Mouse (Mus musculus) c-Kit-positive CD71-positive TER-119-negative erythroid progenitor cells, embryonic 14.5 days (primary cell): Measurements from ENCODE around the gene Nhlh2.

Source experiments
- DNase-seq: peaks from one replicate; pipeline ENCODE4 v3.0.0-alpha.2; 2013; ENCODE audit warnings: low read depth

The Nhlh2 gene

GRCm38 (mm10) chr3:102009926-102010381 lies at the start of gene Nhlh2:
Gene Nhlh2, plus strand, starts transcription at chr3:102010076.
- DNase-seq: no peak

GRCm38 (mm10) chr3:101961146-101961835 lies 48.6 kb upstream of the Nhlh2 start:
- no peak for DNase-seq

DNA sequence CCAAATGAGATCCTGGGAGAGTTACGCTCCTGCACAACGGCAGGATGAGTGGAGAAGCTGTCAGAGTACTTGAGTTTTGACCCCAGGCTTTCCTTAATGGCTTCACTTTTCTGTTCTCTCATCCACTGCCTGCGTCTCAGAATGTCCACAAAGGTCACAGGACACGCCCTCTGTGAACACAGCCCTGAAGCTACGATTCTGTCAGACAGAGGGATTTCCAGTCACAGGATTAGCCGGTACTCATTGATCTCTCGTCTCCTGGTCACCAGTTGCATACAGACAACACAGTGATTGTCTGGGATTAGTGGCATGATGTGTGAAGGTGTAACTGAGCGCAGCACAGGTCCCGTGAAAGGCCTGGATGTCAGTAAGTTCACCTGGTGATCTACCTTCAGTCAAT lies 46.4 kb upstream of the Nhlh2 start:
- no peak for DNase-seq

GRCm38 (mm10) chr3:101964352-101964751 lies 45.5 kb upstream of the Nhlh2 start:
- no peak for DNase-seq

DNA sequence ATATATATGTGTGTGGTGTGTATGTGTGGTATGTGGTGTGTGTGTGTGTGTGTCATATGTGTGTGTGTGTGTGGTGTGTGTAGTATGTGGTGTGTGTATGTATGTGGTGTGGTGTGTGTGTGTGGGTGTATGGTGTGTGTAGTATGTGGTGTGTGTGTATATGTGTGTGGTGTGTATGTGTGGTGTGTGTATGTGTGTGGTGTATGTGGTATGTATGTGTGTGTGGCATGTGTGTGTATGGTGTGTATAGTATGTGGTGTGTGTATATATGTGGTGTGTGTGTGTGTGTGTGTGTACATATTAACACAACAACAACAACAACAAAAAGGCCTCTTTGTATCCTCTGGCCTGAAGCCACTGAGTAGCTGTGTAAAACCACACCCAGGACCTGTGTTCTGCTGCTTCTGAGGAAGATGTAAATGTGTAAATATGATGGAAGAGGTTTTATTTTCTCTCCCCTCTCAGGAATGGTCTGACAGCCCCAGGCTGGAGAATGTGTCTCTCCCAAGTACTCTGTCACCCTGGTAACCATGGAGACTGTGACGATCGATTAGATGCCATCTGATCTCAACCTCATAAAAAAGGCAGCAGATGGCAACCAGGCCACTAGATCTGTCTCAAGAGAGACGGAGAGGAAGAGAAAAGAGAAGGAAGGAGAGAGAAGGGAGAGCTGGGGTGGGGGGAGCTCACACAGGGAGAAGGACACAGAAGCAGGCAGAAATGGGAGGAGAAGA lies 42.9 kb upstream of the Nhlh2 start:
- no peak for DNase-seq

GRCm38 (mm10) chr3:101975337-101975736 lies 34.5 kb upstream of the Nhlh2 start:
- DNase-seq: no peak

DNA sequence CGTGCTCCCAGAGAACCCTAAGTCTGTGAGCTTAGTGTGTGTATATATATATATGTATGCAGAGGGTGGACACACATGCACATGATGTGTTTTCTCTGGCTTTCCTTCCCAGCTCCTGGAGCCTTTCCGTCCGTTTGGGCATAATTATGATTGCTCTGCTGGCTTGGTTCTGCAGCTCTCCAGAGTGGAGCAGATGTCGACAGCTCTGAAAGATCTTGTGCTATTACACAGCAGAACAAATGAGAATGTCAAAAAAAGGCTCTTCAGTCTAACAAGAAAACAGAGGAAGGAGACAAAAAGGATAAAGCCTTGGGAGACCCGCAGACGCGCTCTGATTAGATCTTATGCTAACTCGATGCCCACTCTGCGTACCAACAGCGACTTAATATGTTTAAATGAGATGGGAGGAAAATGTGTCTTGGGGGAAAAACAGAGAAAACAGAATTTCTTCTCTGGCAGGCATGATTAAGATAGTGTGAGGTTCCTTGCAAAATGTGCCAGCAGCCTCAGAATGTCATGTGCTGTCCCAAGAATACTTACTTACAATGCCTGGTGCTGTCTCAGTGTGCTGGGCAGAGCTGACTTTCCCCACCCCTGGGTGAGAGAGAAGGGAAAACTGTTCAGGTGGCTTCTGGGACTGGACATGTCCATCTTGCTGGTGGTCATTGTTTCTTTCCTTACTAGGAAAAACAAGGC lies 31.4 kb upstream of the Nhlh2 start:
- DNase-seq: no peak

DNA sequence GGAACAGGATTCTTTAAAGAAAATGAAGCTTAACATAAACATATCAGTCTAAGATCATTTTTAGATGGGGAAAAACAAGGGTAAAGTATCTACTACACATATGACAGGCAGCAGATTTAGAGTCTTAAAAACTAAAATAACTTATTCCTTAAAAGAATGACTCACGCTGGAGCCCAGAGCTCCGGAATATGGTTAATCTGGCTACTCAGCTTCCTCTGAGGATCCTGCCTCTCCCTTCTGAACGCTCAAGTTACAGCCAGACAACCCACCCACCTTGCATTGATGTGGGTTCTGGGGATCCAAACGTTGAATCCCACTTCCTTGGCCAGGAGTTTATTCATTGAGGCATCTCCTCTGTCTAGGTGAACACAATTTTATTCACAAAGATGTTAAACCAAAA lies 26.0 kb upstream of the Nhlh2 start:
- no peak for DNase-seq

DNA sequence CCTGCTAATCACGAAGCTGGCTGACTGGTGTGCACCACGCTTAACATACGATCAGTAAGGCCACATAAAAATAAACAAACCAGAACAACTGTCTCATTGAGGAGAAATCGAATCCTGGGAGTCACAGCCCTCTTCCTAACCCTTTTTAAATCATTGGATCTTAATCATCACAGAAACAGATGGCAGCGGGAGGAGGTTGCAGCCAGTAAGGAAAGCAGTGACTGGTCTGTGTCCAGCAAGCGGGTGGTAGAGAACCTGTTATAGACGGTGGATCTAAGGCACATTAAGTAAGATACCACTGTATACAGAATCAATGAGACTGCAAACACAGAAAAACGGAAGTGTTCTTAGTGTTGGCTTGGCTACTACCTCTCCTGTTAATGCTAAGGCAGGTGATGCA lies 24.2 kb upstream of the Nhlh2 start:
- no peak for DNase-seq

DNA sequence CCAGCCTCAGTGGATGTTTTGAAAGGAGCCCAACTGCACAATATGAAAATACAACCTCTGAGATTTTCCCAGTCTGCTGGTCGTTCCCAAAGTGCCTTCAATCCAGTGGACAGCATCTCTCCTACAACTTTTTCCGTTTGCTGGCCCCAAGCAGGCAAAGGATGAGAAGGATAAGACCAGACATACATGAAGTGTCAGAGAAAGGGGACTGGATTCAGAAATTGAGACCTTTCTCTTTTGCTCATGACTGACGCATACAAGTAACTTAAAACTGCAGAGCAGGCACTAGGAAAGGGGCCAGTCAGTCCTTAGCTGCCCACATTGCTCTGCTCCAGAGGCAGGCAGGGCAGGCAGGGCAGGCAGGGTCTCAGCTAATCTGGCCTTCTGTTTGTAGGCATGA lies 19.7 kb upstream of the Nhlh2 start:
- no peak for DNase-seq

DNA sequence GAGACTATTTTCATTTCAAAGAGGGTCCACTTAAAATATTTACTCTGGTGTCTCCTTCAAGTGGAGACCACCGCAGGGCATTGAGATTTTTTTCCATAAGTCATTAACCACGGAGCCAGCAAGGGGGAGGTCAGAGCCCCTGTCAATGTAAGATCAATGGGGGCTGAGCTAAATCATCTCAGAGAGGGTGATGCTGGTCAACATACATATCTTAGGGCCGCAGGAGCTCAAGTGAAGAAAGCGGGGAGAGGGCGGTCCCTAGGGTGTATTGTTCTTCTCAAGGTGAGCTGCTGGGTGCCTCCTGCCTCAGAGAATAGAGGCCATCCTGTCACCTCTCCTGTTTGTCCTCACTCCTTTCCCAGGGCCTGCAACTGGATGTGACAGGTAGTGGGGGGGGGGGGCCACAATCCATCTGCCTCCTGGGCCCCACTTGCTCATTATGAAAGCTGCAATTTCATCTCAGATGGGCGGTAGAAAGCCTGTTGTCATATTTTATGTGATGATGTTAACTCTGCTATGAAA lies 18.8 kb upstream of the Nhlh2 start:
- DNase-seq: no peak

DNA sequence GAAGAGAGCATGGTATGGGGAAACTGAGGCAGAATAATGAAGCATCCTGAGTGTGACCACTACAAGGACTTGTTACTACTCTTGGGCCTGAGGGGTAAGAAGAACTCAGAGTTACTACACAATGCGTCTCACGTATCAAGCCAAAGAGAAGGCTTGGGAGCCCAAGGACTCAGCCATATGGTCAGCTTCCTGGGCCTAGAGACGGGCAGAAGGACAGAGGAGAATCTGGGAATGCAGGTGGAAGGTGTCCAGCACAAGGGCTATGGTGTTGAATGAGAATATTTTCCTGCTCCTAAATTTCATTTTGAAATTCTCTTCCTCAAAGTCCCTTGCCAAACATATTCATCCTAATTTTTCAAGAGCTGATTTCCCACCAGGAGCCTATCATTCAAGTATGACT lies 12.0 kb upstream of the Nhlh2 start:
- no peak for DNase-seq

GRCm38 (mm10) chr3:102010681-102011317 lies 923 bp downstream of the Nhlh2 start:
- no peak for DNase-seq

- DNase-seq: no peak
Measured at GRCm38 (mm10) chr3:102011318-102012075, 1.6 kb downstream of the Nhlh2 start.

DNA sequence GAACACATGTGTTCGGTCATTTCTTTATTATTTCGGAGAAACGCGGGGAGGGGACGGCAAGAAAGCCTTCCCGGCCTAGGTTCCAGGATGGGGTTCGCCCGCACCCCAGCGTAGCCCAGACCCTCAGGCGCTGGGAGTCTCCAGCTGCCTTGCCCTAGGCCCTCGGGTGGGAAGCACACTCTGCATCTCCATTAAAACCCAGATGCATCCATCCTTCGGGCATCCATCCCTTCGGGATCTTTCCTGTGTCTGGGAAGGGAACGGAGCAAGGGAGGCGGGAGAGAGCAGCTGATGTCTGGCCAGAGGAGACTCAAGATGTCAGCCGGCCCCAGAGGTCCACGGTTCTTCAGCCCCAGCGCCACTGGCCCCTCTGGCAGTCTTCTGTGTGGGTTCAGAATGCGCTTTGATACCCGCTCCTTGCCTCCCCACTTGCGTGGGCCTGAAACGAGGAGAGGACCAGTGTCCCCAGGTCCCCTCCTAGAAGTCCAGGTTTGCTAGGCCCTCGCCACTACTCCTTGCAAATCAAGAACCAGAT lies 2.3 kb downstream of the Nhlh2 start:
- no peak for DNase-seq

DNA sequence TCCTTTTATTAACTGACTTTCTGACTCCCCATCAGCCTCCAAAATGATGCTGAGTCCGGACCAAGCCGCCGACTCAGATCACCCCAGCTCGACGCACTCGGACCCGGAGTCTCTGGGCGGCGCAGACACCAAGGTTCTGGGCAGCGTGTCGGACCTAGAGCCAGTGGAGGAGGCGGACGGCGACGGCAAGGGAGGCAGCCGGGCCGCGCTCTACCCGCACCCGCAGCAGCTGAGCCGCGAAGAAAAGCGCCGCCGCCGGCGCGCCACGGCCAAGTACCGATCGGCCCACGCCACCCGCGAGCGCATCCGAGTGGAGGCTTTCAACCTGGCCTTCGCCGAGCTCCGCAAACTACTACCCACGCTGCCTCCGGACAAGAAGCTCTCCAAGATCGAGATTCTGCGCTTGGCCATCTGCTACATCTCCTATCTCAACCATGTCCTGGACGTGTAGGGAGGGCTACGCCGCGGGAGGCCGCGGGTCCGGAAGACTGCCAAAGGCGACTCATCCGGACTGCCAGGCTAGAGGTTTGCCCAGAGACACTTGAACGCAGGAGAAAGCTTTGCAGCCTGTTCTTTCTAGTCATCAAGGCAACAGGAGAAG lies 2.8 kb downstream of the Nhlh2 start:
- no peak for DNase-seq

- no peak for DNase-seq
Measured at GRCm38 (mm10) chr3:102020604-102021003, 10.7 kb downstream of the Nhlh2 start.

GRCm38 (mm10) chr3:102022721-102023120 lies 12.8 kb downstream of the Nhlh2 start:
- DNase-seq: no peak

- no peak for DNase-seq
Measured at GRCm38 (mm10) chr3:102023337-102023736, 13.5 kb downstream of the Nhlh2 start.

DNA sequence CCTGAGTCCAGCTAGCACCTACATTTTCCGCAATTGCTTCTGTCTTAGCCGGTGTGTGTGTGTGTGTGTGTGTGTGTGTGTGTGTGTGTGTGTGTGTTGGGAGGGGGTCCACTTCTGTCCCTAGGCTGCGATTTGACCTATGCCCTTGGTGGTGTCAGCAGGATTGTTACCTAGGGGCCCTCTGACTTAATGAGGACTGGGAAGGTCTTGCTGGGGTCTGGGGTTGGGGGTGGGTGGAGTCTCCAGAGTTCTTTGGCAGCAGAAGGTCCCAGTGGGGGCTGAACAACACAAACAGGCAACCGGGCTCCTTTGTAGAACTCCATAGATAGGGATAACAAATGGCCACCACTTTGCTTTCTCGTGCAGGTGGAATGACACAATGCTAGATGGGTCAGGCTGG lies 14.0 kb downstream of the Nhlh2 start:
- DNase-seq: no peak

GRCm38 (mm10) chr3:102024981-102025451 lies 15.1 kb downstream of the Nhlh2 start:
- no peak for DNase-seq
